Mouse (Mus musculus): ENCODE measurements at regions not wholly inside any gene's neighbourhood (a gene's known extent, or its start where the extent isn't known, plus 50 kb on each side); places are given as distances from the start of the nearest gene placed in this dataset.
"Not testable (repeated sequence)": the region's sequence is repeated elsewhere in the genome, so short reads cannot be mapped to it uniquely, and the experiment has no call there.

DNA sequence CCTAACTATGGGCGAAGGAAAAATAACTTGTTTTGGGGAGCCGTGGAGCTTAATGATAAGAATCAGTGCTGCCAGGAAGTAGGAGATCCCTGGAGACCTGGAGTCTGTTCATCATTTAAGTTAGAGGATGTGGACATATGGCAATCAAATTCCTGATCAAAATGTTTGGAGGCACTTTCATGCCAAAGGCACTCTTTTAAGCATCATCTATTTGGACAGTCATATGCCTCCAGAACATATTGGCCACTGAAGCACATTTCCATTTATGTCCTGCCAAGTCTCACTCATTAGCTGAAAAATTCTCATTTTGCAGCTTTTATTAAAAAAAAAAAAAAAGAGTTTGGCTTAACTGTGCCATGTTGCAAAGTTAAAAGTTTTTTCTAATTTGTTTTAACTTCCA, 474.4 kb downstream of the Gm4340 start:
- Histone ChIP-seq H3K36me3 (ENCODE audit: control insufficient read depth, insufficient read depth, low read length, poor library complexity, severe bottlenecking) (no peaks in the 10 kb centered on the region), H3K4me3 (ENCODE audit: low read depth, low read length) (no peak overlapping the region), H3K9ac (ENCODE audit: low read depth, poor library complexity, severe bottlenecking) (no peak overlapping the region), H3K9me3 (replicated peaks; ENCODE audit: control insufficient read depth, insufficient read depth, low read length, poor library complexity, severe bottlenecking) (no peaks in the 10 kb centered on the region), H3K27me3 (ENCODE audit: control insufficient read depth, insufficient read depth, low read length, poor library complexity, severe bottlenecking) (no peaks in the 10 kb centered on the region), H3K4me1 (ENCODE audit: control insufficient read depth, insufficient read depth, low read length) (no peaks in the 10 kb centered on the region), H3K27ac (ENCODE audit: insufficient read depth, low read length) (no peak overlapping the region)
- TF ChIP-seq CTCF (IDR thresholded peaks at IDR 0.05; ENCODE audit: low read depth, low read length) (no peak), POLR2A (IDR thresholded peaks at IDR 0.05; ENCODE audit: insufficient read depth, low read length) (no peak), EP300 (IDR thresholded peaks at IDR 0.05; ENCODE audit: insufficient read depth, low read depth, low read length) (no peak)

DNA sequence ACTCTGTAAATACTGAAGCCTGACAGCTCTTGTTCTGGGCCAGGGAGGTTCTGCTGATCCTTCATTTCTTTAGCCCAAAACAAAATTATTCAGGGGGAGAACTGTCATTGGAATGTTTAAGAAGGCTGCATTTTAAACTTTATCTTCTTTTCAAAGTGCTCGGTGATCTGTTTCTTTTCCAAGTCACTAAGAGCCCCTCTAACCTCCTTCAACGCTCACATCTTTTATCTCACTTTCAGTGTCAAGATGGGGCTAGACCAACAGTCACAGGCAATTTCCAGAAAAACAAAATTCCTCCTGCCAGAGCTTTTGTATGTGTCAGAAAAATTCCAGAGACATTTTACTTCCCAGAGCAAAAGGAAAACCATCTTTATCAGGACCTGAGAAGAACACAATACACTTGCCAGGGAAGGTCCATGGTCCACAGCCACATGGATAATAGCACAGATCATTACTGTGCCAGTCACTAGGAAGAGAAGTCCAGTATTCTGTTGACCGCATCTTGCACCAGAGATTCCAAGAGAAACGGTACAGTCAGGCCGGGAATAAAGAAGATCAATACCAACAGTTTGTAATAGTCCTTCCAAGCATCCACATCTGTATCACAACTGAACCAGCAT, 491.0 kb downstream of the Gm4340 start:
- H3K36me3 ChIP-seq (ENCODE audit: control insufficient read depth, insufficient read depth, low read length, poor library complexity, severe bottlenecking) = no peaks in the 10 kb centered on the region
- no peaks in the 10 kb centered on the region for H3K4me1 ChIP-seq (ENCODE audit: control insufficient read depth, insufficient read depth, low read length)
- no peaks in the 10 kb centered on the region for H3K9me3 ChIP-seq (replicated peaks; ENCODE audit: control insufficient read depth, insufficient read depth, low read length, poor library complexity, severe bottlenecking)
- no peaks in the 10 kb centered on the region for H3K27me3 ChIP-seq (ENCODE audit: control insufficient read depth, insufficient read depth, low read length, poor library complexity, severe bottlenecking)
- no peak overlapping the region for H3K9ac ChIP-seq (ENCODE audit: low read depth, poor library complexity, severe bottlenecking)
- TF ChIP-seq CTCF (IDR thresholded peaks at IDR 0.05; ENCODE audit: low read depth, low read length) (no peak), EP300 (IDR thresholded peaks at IDR 0.05; ENCODE audit: insufficient read depth, low read depth, low read length) (no peak), POLR2A (IDR thresholded peaks at IDR 0.05; ENCODE audit: insufficient read depth, low read length) (no peak)
- H3K4me3 ChIP-seq (ENCODE audit: low read depth, low read length) = no peak overlapping the region
- H3K27ac ChIP-seq (ENCODE audit: insufficient read depth, low read length) = no peak overlapping the region

DNA sequence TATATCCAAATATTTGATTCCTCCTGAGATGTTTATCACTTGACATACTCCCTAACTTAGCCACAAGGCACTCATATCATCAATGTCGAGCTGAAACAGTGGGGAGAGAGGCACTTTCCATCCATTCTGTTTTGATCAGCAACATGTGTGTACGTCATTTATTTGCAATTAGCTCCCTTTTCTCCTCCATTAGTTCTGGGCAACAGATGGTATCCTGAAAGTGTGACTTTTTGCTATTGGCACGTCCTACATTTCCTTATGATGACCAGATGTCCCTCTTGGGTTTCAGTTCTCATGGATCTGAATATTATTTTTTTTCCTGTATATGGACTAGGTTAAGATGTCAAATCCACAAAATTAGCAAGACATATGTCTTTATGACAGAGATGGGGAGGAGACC, 492.0 kb downstream of the Gm4340 start:
- Histone ChIP-seq H3K27me3 (ENCODE audit: control insufficient read depth, insufficient read depth, low read length, poor library complexity, severe bottlenecking) (no peaks in the 10 kb centered on the region), H3K4me1 (ENCODE audit: control insufficient read depth, insufficient read depth, low read length) (no peaks in the 10 kb centered on the region), H3K9me3 (replicated peaks; ENCODE audit: control insufficient read depth, insufficient read depth, low read length, poor library complexity, severe bottlenecking) (no peaks in the 10 kb centered on the region), H3K36me3 (ENCODE audit: control insufficient read depth, insufficient read depth, low read length, poor library complexity, severe bottlenecking) (no peaks in the 10 kb centered on the region), H3K27ac (ENCODE audit: insufficient read depth, low read length) (no peak overlapping the region), H3K4me3 (ENCODE audit: low read depth, low read length) (no peak overlapping the region), H3K9ac (ENCODE audit: low read depth, poor library complexity, severe bottlenecking) (no peak overlapping the region)
- TF ChIP-seq POLR2A (IDR thresholded peaks at IDR 0.05; ENCODE audit: insufficient read depth, low read length) = no peak
- no peak for TF ChIP-seq EP300 (IDR thresholded peaks at IDR 0.05; ENCODE audit: insufficient read depth, low read depth, low read length)
- no peak for TF ChIP-seq CTCF (IDR thresholded peaks at IDR 0.05; ENCODE audit: low read depth, low read length)

GRCm38 (mm10) chr10:104686669-104687068, 492.8 kb downstream of the Gm4340 start:
- no peak overlapping the region for H3K9ac ChIP-seq (ENCODE audit: low read depth, poor library complexity, severe bottlenecking)
- no peak overlapping the region for H3K27ac ChIP-seq (ENCODE audit: insufficient read depth, low read length)
- no peaks in the 10 kb centered on the region for H3K36me3 ChIP-seq (ENCODE audit: control insufficient read depth, insufficient read depth, low read length, poor library complexity, severe bottlenecking)
- no peaks in the 10 kb centered on the region for H3K4me1 ChIP-seq (ENCODE audit: control insufficient read depth, insufficient read depth, low read length)
- no peaks in the 10 kb centered on the region for H3K9me3 ChIP-seq (replicated peaks; ENCODE audit: control insufficient read depth, insufficient read depth, low read length, poor library complexity, severe bottlenecking)
- H3K4me3 ChIP-seq (ENCODE audit: low read depth, low read length) = no peak overlapping the region
- no peaks in the 10 kb centered on the region for H3K27me3 ChIP-seq (ENCODE audit: control insufficient read depth, insufficient read depth, low read length, poor library complexity, severe bottlenecking)
- TF ChIP-seq EP300 (IDR thresholded peaks at IDR 0.05; ENCODE audit: insufficient read depth, low read depth, low read length) = no peak

DNA sequence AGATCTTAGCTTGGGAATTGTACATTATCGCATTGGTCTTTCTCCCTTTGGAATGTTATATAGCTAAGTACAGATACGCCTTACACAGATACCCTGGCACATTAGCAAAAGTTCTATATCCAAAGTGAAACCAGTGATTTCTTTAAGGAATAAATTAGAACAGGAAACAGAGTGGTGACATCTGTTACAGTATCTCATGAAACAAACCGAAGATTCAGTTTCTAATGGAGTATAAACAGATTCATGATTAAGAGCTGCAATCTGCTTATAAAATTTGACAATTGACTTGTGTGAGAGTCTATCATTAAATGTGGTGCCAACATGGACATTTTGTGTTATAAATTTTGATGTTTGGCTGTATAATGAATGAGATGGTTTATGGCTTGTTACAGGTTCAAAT, 501.1 kb downstream of the Gm4340 start:
- H3K27me3 ChIP-seq (ENCODE audit: control insufficient read depth, insufficient read depth, low read length, poor library complexity, severe bottlenecking) = no peaks in the 10 kb centered on the region
- no peaks in the 10 kb centered on the region for H3K9me3 ChIP-seq (replicated peaks; ENCODE audit: control insufficient read depth, insufficient read depth, low read length, poor library complexity, severe bottlenecking)
- H3K36me3 ChIP-seq (ENCODE audit: control insufficient read depth, insufficient read depth, low read length, poor library complexity, severe bottlenecking) = no peaks in the 10 kb centered on the region
- no peak overlapping the region for H3K27ac ChIP-seq (ENCODE audit: insufficient read depth, low read length)
- no peaks in the 10 kb centered on the region for H3K4me1 ChIP-seq (ENCODE audit: control insufficient read depth, insufficient read depth, low read length)
- H3K4me3 ChIP-seq (ENCODE audit: low read depth, low read length) = no peak overlapping the region
- TF ChIP-seq EP300 (IDR thresholded peaks at IDR 0.05; ENCODE audit: insufficient read depth, low read depth, low read length) (no peak), CTCF (IDR thresholded peaks at IDR 0.05; ENCODE audit: low read depth, low read length) (no peak), POLR2A (IDR thresholded peaks at IDR 0.05; ENCODE audit: insufficient read depth, low read length) (no peak)
- H3K9ac ChIP-seq (ENCODE audit: low read depth, poor library complexity, severe bottlenecking) = no peak overlapping the region

- Histone ChIP-seq H3K36me3 (ENCODE audit: control insufficient read depth, insufficient read depth, low read length, poor library complexity, severe bottlenecking) (no peaks in the 10 kb centered on the region), H3K4me1 (ENCODE audit: control insufficient read depth, insufficient read depth, low read length) (no peaks in the 10 kb centered on the region), H3K27me3 (ENCODE audit: control insufficient read depth, insufficient read depth, low read length, poor library complexity, severe bottlenecking) (no peaks in the 10 kb centered on the region), H3K4me3 (ENCODE audit: low read depth, low read length) (no peak overlapping the region), H3K9ac (ENCODE audit: low read depth, poor library complexity, severe bottlenecking) (no peak overlapping the region), H3K9me3 (replicated peaks; ENCODE audit: control insufficient read depth, insufficient read depth, low read length, poor library complexity, severe bottlenecking) (no peaks in the 10 kb centered on the region), H3K27ac (ENCODE audit: insufficient read depth, low read length) (no peak overlapping the region)
- no peak for TF ChIP-seq CTCF (IDR thresholded peaks at IDR 0.05; ENCODE audit: low read depth, low read length)
- TF ChIP-seq EP300 (IDR thresholded peaks at IDR 0.05; ENCODE audit: insufficient read depth, low read depth, low read length) = no peak
- TF ChIP-seq POLR2A (IDR thresholded peaks at IDR 0.05; ENCODE audit: insufficient read depth, low read length) = no peak
These were observed 515.1 kb downstream of the Gm4340 start for GRCm38 (mm10) chr10:104708926-104709325.

DNA sequence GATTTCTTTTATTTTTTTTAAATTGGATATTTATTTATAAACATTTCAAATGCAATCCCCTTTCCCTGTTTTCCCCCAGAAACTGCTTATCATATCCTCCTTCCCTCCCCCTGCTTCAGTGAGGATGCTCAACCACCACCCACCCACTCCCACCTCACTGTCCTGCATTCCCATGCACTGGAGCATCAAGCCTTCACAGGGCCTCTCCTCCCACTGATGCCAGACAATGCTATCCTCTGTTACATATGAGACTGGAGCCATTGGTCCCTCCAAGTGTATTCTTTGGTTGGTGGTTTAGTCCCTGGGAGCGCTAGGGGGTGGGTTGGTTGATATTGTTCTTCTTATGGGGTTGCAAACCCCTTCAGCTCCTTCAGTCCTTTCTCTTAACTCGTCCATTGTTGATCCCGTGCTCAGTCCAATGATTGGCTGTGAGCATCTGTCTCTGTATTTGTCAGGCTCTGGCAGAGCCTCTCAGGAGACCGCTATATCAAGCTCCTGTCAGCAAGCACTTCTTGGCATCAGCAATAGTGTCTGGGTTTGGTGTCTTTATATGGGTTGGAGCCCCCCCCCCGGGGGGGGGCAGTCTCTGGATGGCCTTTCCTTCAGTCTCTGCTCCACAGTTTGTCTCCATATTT, 519.6 kb downstream of the Gm4340 start:
- not testable (repeated sequence) for H3K9ac ChIP-seq (ENCODE audit: low read depth, poor library complexity, severe bottlenecking); H3K36me3 ChIP-seq (ENCODE audit: control insufficient read depth, insufficient read depth, low read length, poor library complexity, severe bottlenecking); H3K27me3 ChIP-seq (ENCODE audit: control insufficient read depth, insufficient read depth, low read length, poor library complexity, severe bottlenecking); H3K4me3 ChIP-seq (ENCODE audit: low read depth, low read length); H3K4me1 ChIP-seq (ENCODE audit: control insufficient read depth, insufficient read depth, low read length); H3K9me3 ChIP-seq (replicated peaks; ENCODE audit: control insufficient read depth, insufficient read depth, low read length, poor library complexity, severe bottlenecking); H3K27ac ChIP-seq (ENCODE audit: insufficient read depth, low read length)
